In the genomic region with DNA sequence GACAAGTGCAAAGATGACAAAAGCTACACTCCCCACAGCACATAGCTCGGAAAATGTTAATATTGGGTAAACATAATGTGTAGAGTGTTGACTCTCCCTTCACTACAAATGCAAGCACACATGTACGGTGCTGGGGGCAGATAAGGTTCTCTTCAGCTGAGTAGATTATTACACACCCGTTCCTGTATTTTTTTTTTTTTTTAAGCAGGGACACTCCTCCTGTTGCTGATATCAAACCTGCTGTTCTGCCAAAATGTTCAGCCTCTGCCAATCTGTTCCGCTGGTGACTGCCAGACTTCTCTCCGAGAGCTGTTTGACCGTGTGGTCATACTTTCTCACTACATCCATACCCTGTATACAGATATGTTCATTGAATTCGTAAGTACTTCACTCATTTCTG, we compare ENCODE assay signal across 27 mouse cellular contexts. TPM values are rescaled to one million over a fixed set of nuclear protein-coding genes. Genes with fewer than 3 reads are reported as not detected.
DNase-seq lines count a peak whose midpoint lies in the region; ATAC-seq and TF ChIP-seq lines count a peak whose summit lies in the region.
"Had no signal": no experiment of that assay in that cellular context is flagged by ENCODE, and none has a peak within 500 bp of the region (broad histone marks: within the 10 kb centered on the region; RNA-seq: fewer than 3 reads in every experiment).

No protein-coding gene starts in this region.

- WGBS in lung, postnatal 0 days: 58% methylated on average over 7 of the region's 7 CpGs

- H3K9ac ChIP-seq in lung, postnatal 0 days (replicated peaks; ENCODE audit: low read depth): no peak overlapping the region
- H3K9ac ChIP-seq: embryonic facial prominence, embryonic 15.5 days; forebrain, embryonic 12.5 days; hindbrain, embryonic 13.5 days; limb, embryonic 13.5 days; liver, embryonic 15.5 days; neural tube, embryonic 12.5 days had no signal

- H3K4me3 ChIP-seq in lung, postnatal 0 days (ENCODE audit: low read depth, low read length): no peak overlapping the region
- H3K4me3 ChIP-seq: embryonic facial prominence, embryonic 15.5 days; forebrain, embryonic 12.5 days; hindbrain, embryonic 13.5 days; left cerebral cortex, adult 2 months; limb, embryonic 13.5 days; liver, embryonic 15.5 days; megakaryocyte, embryonic 14.5 days; neural tube, embryonic 12.5 days had no signal

- no peaks in the 10 kb centered on the region for H3K27me3 ChIP-seq in lung, postnatal 0 days (replicated peaks; ENCODE audit: insufficient read depth, low read length)
- H3K27me3 ChIP-seq: embryonic facial prominence, embryonic 15.5 days; forebrain, embryonic 12.5 days; hindbrain, embryonic 13.5 days; limb, embryonic 13.5 days; liver, embryonic 15.5 days; megakaryocyte, embryonic 14.5 days; neural tube, embryonic 12.5 days had no signal

- no peak overlapping the region for H3K4me2 ChIP-seq in lung, postnatal 0 days (replicated peaks; ENCODE audit: low read depth, low read length)
- H3K4me2 ChIP-seq: embryonic facial prominence, embryonic 15.5 days; forebrain, embryonic 12.5 days; hindbrain, embryonic 13.5 days; limb, embryonic 13.5 days; liver, embryonic 15.5 days; neural tube, embryonic 12.5 days had no signal

- no peaks in the 10 kb centered on the region for H3K9me3 ChIP-seq in lung, postnatal 0 days (ENCODE audit: low read length)
- H3K9me3 ChIP-seq: embryonic facial prominence, embryonic 15.5 days; forebrain, embryonic 12.5 days; hindbrain, embryonic 13.5 days; limb, embryonic 13.5 days; liver, embryonic 15.5 days; megakaryocyte, embryonic 14.5 days; neural tube, embryonic 12.5 days had no signal

- peak; percentile 78 for ATAC-seq in lung, postnatal 0 days
- ATAC-seq: activated CD4-positive, CD25-positive, alpha-beta regulatory T cell, adult 4 months; intestine, embryonic 16.5 days had no signal

- no peaks in the 10 kb centered on the region for H3K36me3 ChIP-seq in lung, postnatal 0 days (ENCODE audit: insufficient read depth, low read length)
- H3K36me3 ChIP-seq: embryonic facial prominence, embryonic 15.5 days; forebrain, embryonic 12.5 days; hindbrain, embryonic 13.5 days; limb, embryonic 13.5 days; liver, embryonic 15.5 days; neural tube, embryonic 12.5 days had no signal

- H3K4me1 ChIP-seq in lung, postnatal 0 days (ENCODE audit: insufficient read depth, low read depth, low read length): no peaks in the 10 kb centered on the region
- H3K4me1 ChIP-seq: embryonic facial prominence, embryonic 15.5 days; forebrain, embryonic 12.5 days; hindbrain, embryonic 13.5 days; limb, embryonic 13.5 days; liver, embryonic 15.5 days; megakaryocyte, embryonic 14.5 days; neural tube, embryonic 12.5 days had no signal

- peak; percentile 15 to 19 for DNase-seq in cerebellum, postnatal 25 days
- DNase-seq in cerebellum, adult 9-11 months: no peak
- peak; percentile 9 for DNase-seq in left cerebral cortex, postnatal 4 days
- DNase-seq in left cerebral cortex, adult 9 months (ENCODE audit: low spot score in 2 of 2): no peak
- DNase-seq in layer of hippocampus, adult 18-20 months (ENCODE audit: low spot score in 2 of 2): peak; percentile 39 to 71
- peak; percentile 49 for DNase-seq in lung, postnatal 0 days (ENCODE audit: low spot score)
- no peak for DNase-seq in spleen, adult 18-20 months
- DNase-seq in ovary, postnatal 14 days (ENCODE audit: low spot score): no peak
- DNase-seq: cerebellum, adult 11 months; gastrocnemius, postnatal 25 days; retina, postnatal 1 day; thymus, postnatal 36 days had no signal

- H3K27ac ChIP-seq in lung, postnatal 0 days (ENCODE audit: low read length): no peak overlapping the region
- H3K27ac ChIP-seq: embryonic facial prominence, embryonic 15.5 days; forebrain, embryonic 12.5 days; hindbrain, embryonic 13.5 days; kidney, postnatal 0 days; left cerebral cortex, adult 2 months; limb, embryonic 13.5 days; liver, embryonic 15.5 days; neural tube, embryonic 12.5 days had no signal

- no peak for TF ChIP-seq CTCF in lung, postnatal 0 days (IDR thresholded peaks at IDR 0.05)

- no peak for TF ChIP-seq EP300 in lung, postnatal 0 days (IDR thresholded peaks at IDR 0.05)

- intact Hi-C loops in left cerebral cortex, postnatal 4 days (cut with DNase I): no loop called here

RNA-seq across cellular contexts. Expression of a gene that starts 1.8 kb away (rescaled TPM):
- total RNA-seq in left cerebral cortex, postnatal 4 days (2021): not detected
- total RNA-seq in layer of hippocampus, adult 18-20 months (2021): under 1 TPM in 1 of 2 experiments, not detected in 1; 0.37 TPM
- polyA plus RNA-seq in lung, postnatal 0 days (2015; fragmentation: Nextera tagmentation; extraction: Ambion mirVana): not detected in 2 replicates
- total RNA-seq: adrenal gland, postnatal 4 days; gastrocnemius, postnatal 25 days; left cerebral cortex, adult 2 months had no signal
- polyA plus RNA-seq: embryonic facial prominence, embryonic 15.5 days; forebrain, embryonic 12.5 days; heart, embryonic 16.5 days; hindbrain, embryonic 13.5 days; intestine, embryonic 16.5 days; kidney, postnatal 0 days; limb, embryonic 13.5 days; liver, embryonic 15.5 days; neural tube, embryonic 12.5 days; spleen, adult 2 months; stomach, embryonic 16.5 days had no signal

RNA-seq across cellular contexts. Expression of a gene that starts 34.8 kb away (rescaled TPM):
- not detected for total RNA-seq in left cerebral cortex, postnatal 4 days (2021)
- total RNA-seq in layer of hippocampus, adult 18-20 months (2021): not detected
- not detected in 2 replicates for polyA plus RNA-seq in lung, postnatal 0 days (2015; fragmentation: Nextera tagmentation; extraction: Ambion mirVana)
- total RNA-seq: adrenal gland, postnatal 4 days; gastrocnemius, postnatal 25 days; left cerebral cortex, adult 2 months had no signal
- polyA plus RNA-seq: activated CD4-positive, CD25-positive, alpha-beta regulatory T cell, adult 4 months; embryonic facial prominence, embryonic 15.5 days; forebrain, embryonic 12.5 days; heart, embryonic 16.5 days; hindbrain, embryonic 13.5 days; intestine, embryonic 16.5 days; kidney, postnatal 0 days; limb, embryonic 13.5 days; liver, embryonic 15.5 days; neural tube, embryonic 12.5 days; spleen, adult 2 months; stomach, embryonic 16.5 days had no signal

Comparison
In these comparisons a context has a peak if more than half of its experiments do, and no peak if none do; other contexts are left out.
1. DNase-seq: peak in cerebellum, postnatal 25 days (2 of 2), left cerebral cortex, postnatal 4 days (single experiment), layer of hippocampus, adult 18-20 months (2 of 2) and lung, postnatal 0 days (single experiment); none in cerebellum, adult 9-11 months (single experiment), left cerebral cortex, adult 9 months (0 of 2), spleen, adult 18-20 months (0 of 2) and ovary, postnatal 14 days (single experiment).